In the genomic region with DNA sequence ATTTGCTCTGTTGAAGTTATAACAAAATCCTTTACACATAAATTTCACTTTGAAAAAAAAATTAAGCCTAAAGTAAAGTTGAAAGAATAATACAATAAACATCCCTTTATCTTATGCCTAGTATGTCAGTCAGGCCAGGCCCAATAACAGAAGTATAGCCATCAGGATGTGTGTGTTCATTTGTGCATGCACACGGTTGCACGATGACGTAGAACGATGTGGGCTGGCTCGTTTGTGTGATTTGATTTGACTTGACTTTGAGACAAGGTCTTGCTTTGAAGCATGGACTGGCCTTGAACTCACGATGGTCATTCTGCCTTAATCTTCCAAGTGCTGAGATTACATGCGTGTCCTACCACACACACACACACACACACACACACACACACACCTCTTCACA, we compare ENCODE assay signal across 37 mouse cellular contexts. TPM values are rescaled to one million over a fixed set of nuclear protein-coding genes. Genes with fewer than 3 reads are reported as not detected.
"Had no signal": no experiment of that assay in that cellular context is flagged by ENCODE, and none has a peak within 500 bp of the region (broad histone marks: within the 10 kb centered on the region; RNA-seq: fewer than 3 reads in every experiment).

No protein-coding gene starts in this region.

- DNase-seq: gastrocnemius, postnatal 14 days; gastrocnemius, postnatal 36 days; heart, adult 2 months; heart, postnatal 14 days; heart, postnatal 36 days; kidney, adult 11 months; kidney, adult 2 months; kidney, adult 9 months; kidney, postnatal 14 days; kidney, postnatal 36 days; layer of hippocampus, adult 9-11 months; layer of hippocampus, postnatal 36 days; left cerebral cortex, postnatal 4 days had no signal

- ATAC-seq: hindbrain, postnatal 0 days; intestine, embryonic 16.5 days had no signal

- H3K9me3 ChIP-seq: heart, embryonic 13.5 days; heart, embryonic 15.5 days; hindbrain, embryonic 13.5 days; hindbrain, embryonic 15.5 days; kidney, embryonic 15.5 days; limb, embryonic 13.5 days; limb, embryonic 15.5 days had no signal

- H3K9ac ChIP-seq: heart, embryonic 13.5 days; heart, embryonic 15.5 days; hindbrain, embryonic 13.5 days; hindbrain, embryonic 15.5 days; kidney, embryonic 15.5 days; limb, embryonic 15.5 days had no signal

- H3K4me1 ChIP-seq: heart, embryonic 15.5 days; hindbrain, embryonic 13.5 days; hindbrain, embryonic 15.5 days; kidney, embryonic 15.5 days; limb, embryonic 13.5 days; limb, embryonic 15.5 days had no signal

- H3K4me2 ChIP-seq: heart, embryonic 11.5 days; heart, embryonic 13.5 days; heart, embryonic 15.5 days; hindbrain, embryonic 13.5 days; hindbrain, embryonic 15.5 days; kidney, embryonic 15.5 days; limb, embryonic 13.5 days; limb, embryonic 15.5 days had no signal

- H3K36me3 ChIP-seq: heart, embryonic 13.5 days; heart, embryonic 15.5 days; hindbrain, embryonic 13.5 days; hindbrain, embryonic 15.5 days; kidney, embryonic 15.5 days; limb, embryonic 13.5 days; limb, embryonic 15.5 days had no signal

- H3K4me3 ChIP-seq: heart, adult 2 months; heart, embryonic 13.5 days; heart, embryonic 15.5 days; hindbrain, embryonic 13.5 days; hindbrain, embryonic 15.5 days; kidney, embryonic 15.5 days; limb, embryonic 13.5 days; limb, embryonic 15.5 days had no signal

- H3K27me3 ChIP-seq: heart, embryonic 13.5 days; heart, embryonic 15.5 days; hindbrain, embryonic 13.5 days; hindbrain, embryonic 15.5 days; kidney, embryonic 15.5 days; limb, embryonic 13.5 days; limb, embryonic 15.5 days had no signal

- H3K27ac ChIP-seq: heart, adult 2 months; heart, embryonic 13.5 days; heart, embryonic 15.5 days; hindbrain, embryonic 13.5 days; hindbrain, embryonic 15.5 days; hindbrain, postnatal 0 days; kidney, embryonic 15.5 days; kidney, postnatal 0 days; limb, embryonic 13.5 days; limb, embryonic 15.5 days had no signal

RNA-seq across cellular contexts. Expression of a gene that starts 12.4 kb away (rescaled TPM):
- total RNA-seq: gastrocnemius, adult 8-10 months; gastrocnemius, postnatal 14 days; gastrocnemius, postnatal 36 days; hindbrain, postnatal 0 days; layer of hippocampus, adult 18-20 months; layer of hippocampus, postnatal 14 days; layer of hippocampus, postnatal 36 days; left cerebral cortex, postnatal 4 days had no signal

RNA-seq across cellular contexts. Expression of a gene that starts 16.7 kb away (rescaled TPM):
- total RNA-seq: gastrocnemius, adult 8-10 months; gastrocnemius, postnatal 14 days; gastrocnemius, postnatal 36 days; heart, postnatal 36 days; hematopoietic stem cell, adult 5-6 weeks; hindbrain, postnatal 0 days; layer of hippocampus, adult 18-20 months; layer of hippocampus, adult 8-10 months; layer of hippocampus, postnatal 14 days; layer of hippocampus, postnatal 36 days; left cerebral cortex, adult 18-20 months; left cerebral cortex, postnatal 10 days; left cerebral cortex, postnatal 25 days; left cerebral cortex, postnatal 4 days; liver, adult 2 months had no signal
- polyA plus RNA-seq: heart, adult 2 months; heart, embryonic 11.5 days; heart, embryonic 13.5 days; heart, postnatal 0 days; hindbrain, embryonic 11.5 days; hindbrain, embryonic 13.5 days; hindbrain, embryonic 15.5 days; hindbrain, postnatal 0 days; intestine, embryonic 14.5 days; intestine, embryonic 16.5 days; kidney, embryonic 15.5 days; kidney, postnatal 0 days; limb, embryonic 11.5 days; limb, embryonic 13.5 days; limb, embryonic 15.5 days had no signal

RNA-seq across cellular contexts. Expression of a gene that starts 32.6 kb away (rescaled TPM):
- total RNA-seq: gastrocnemius, adult 8-10 months; layer of hippocampus, adult 18-20 months had no signal
